Mouse (Mus musculus) c-Kit-positive CD71-positive TER-119-positive erythroid progenitor cells, embryonic 14.5 days (primary cell): Measurements from ENCODE around the gene Actr6.
"Not testable (repeated sequence)": the region's sequence is repeated elsewhere in the genome, so short reads cannot be mapped to it uniquely, and the experiment has no call there.

Experiments
- DNase-seq: peaks from one replicate; pipeline ENCODE4 v3.0.0-alpha.2; 2013; ENCODE audit warnings: low spot score

Gene Actr6

DNA sequence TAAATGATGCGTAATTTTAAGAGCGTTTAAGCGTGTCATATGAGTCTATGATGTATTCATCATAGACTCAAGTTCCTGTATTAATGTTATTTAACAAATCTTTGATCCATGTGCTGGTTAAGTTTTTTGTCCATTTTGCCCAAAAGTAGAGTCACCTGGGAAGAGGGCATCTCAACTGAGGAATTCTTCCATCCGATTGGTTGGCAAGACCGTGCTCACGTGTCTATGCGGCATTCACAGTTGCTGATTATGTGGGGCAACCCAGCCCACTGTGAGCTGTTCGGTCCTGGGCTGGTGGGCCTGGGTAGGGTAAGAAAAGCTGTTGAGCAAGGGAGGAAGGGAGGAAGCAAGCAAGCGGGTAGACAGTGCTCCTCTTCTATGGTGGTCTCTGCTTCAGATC lies 6.3 kb upstream of the Actr6 start:
- no peak for DNase-seq

- no peak for DNase-seq
Measured at GRCm38 (mm10) chr10:89737887-89738286, 5.8 kb upstream of the Actr6 start.

DNA sequence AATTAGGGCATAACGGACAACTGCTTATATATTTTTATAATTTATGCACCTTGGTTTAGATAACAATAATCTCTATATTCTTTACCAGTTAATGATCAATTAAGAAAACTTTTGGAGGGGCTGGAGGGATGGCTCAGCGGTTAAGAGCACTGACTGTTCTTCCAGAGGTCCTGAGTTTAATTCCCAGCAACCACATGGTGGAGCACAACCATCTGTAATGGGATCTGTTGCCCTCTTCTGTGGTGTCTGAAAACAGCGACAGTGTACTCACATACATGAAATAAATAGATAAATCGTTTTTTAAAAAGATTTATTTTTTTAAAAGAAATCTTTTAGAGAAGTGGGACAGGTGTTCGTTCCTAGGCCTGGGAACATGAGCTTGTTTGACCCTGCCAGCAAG lies 5.0 kb upstream of the Actr6 start:
- no peak for DNase-seq

DNA sequence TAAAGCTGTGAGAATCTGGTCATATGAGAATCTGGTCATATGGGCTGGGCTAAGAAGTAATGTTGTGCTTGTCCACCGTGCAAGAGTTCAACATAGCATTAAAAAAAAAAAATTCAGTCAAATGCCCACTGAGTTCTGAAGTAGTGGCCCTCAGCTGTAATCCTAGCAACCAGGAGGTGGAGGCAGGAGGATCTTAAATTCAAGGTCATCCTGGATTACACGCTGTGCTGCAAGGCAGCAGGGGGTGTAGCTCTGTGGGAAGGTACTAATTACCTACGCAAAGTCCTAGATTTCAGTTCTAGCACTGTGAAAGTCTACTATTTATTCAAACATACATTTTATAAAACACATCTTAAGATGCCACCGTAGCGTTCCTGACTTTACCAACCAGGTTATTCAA lies 754 bp downstream of the Actr6 start:
- no peak for DNase-seq

DNA sequence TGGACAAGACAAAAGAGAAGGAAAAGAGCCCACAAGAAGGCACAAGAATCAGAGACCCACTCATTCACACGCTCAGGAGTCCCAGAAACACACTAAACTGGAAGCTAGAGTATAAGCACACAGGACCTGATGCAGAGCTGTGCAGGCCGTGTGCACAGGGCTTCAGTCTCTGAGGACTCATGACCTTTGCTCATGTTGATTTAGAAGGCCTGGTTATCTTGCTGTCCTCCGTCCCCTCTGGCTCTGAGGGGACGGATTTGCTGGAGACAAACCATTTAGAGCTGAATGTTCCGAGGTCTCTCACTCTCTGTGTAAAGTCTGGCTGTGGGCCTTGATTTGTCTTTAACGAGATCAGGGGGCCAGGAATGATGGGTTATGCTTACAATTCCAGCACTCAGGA lies 1.7 kb downstream of the Actr6 start:
- no peak for DNase-seq

- DNase-seq, result no peak
Measured at GRCm38 (mm10) chr10:89722247-89723195, 9.6 kb downstream of the Actr6 start.

- DNase-seq, result no peak
Measured at GRCm38 (mm10) chr10:89720796-89721195, 11.3 kb downstream of the Actr6 start.

DNA sequence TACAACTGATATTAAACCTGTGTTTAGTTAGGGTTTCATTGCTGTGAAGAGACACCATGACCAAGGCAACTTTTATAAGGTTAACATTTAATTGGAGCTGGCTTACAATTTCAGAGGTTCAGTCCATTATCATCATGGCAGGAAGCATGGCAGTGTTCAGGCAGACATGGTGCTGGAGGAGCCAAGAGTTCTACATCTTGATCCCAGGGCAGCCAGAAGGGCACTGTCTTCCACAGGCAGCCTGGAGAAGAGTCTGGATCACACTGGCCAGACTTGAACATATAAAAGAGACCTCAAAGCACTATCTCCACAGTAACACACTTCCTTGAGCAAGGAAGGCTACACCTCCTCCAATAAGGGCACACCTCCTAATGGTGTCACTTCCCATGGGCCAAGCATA lies 11.8 kb downstream of the Actr6 start:
- DNase-seq, result no peak

DNA sequence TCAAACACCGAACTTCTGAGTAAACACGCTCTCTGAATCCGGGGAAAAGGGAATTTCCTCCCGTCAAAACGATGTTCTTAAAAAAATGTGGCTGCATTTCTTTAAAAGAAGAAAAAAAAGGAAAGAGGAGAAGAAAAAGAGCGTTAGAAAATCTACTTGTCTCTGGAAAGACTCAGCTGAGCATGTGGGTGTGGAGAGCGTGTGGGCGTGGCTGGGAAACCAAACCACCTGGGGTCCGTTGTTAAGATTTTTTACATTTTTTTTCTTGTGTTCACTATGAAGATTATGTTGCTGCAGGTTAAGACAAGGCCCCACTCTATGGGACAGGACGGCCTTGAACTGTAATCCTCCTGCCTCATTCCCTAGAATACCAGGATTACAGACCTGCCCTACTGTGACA lies 17.2 kb downstream of the Actr6 start:
- no peak for DNase-seq

DNA sequence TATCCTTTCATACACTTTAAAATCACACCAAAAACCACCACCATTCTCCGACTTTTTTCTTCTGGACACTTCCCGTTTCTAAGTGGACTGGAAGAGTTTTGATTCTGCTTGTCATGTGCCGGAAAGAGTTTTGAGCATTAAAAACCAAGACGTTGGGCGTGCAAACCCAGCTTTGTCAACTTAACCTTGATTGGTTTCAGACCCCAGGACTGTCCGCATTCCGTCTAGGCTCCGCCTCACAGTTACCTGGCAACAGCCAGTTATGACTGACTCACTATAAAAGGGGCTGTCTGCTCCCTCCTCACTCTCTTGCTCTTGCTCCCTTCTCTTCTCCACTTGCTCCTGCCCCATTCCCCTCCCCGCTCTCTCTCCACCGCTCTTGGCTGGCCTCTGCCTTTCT lies 23.4 kb downstream of the Actr6 start:
- DNase-seq, result no peak

DNA sequence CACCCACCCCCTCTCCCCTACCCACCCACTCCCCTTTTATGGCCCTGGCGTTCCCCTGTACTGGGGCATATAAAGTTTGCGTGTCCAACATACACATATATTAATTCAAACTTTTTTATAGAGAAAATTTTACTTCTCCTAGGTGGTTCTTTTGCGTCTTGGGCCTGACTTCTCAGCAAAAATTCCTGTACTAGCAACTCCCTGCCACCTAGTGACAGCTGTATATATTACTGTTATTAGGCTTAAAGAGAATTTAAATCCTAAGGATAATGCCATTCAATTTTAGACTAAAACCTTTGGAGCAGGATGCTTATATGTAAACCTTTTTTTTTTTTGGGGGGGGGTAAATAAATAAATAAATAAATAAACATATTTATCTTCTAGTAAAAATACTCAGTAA lies 24.7 kb downstream of the Actr6 start:
- DNase-seq, result no peak

DNA sequence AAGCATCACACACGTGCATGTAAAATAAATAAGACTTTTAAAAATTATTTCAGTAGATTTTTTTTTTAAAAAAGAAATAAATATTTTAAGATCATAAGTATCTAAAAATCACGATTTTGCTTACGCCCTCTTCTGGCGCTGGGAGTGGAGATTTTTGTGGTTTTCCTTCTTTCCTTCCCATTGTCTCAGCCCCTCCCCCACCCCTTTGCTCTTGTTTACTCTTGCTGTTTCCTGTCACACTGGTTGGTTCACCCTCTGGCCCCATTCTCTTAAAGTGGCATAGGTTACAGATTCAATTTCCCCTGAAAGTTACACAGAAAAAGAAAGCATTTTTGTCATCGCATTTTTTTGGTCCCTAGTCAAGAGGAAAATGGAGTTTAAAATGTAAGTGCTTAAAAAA lies 29.1 kb downstream of the Actr6 start:
- no peak for DNase-seq

DNA sequence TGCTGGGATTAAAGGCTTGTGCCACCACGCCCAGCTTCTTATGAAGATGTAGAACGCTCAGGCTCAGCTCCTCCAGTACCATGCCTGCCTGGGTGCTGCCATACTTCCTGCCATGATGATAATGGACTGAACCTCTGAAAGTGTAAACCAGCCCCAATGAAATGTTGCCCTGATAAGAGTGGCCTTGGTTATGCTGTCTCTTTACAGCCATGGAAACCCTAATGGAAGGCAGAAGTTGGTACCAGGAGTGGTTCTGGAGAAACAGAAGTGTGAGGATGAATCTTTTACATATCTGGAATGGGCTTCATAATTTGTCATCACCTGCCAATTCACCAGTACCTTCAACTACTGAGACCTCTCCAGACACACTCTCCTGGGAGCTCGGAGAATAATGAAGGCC lies 34.1 kb downstream of the Actr6 start:
- no peak for DNase-seq

- DNase-seq, result not testable (repeated sequence)
Measured at GRCm38 (mm10) chr10:89696270-89696669, 35.8 kb downstream of the Actr6 start.

DNA sequence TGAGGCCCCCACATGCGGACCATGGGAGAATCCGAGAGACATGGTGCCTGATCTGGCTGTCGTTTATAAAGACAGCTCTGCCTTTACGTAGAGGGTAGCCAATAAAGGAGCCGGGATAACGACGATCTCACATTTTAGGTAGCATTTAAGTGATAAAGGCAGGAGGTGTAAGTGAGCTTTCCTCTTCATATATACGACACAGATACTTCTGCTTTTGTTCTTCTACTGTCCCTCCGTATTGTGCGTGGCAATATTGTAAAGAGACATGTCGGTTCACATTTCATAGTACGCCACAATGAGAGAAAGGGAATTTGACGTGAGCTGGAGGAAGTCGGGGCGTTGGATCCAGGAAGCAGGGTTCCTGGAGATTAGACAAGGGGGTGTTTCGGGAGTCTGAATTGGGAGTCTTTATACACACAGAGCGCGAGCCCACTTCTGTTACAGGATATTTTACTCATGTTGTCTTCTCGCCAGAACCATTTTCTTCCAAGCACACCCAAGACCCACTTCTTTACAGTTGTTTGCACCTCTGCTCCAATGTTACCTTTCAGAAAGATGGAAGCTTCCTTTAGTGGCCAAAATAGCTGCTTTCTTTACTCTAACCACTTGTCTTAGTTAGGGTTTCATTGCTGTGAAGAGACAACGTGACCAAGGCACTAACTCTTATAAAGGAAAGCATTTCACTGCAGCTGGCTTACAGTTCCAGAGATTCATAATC lies 36.7 kb downstream of the Actr6 start:
- no peak for DNase-seq

- no peak for DNase-seq
Measured at GRCm38 (mm10) chr10:89690021-89690420, 42.1 kb downstream of the Actr6 start.

DNA sequence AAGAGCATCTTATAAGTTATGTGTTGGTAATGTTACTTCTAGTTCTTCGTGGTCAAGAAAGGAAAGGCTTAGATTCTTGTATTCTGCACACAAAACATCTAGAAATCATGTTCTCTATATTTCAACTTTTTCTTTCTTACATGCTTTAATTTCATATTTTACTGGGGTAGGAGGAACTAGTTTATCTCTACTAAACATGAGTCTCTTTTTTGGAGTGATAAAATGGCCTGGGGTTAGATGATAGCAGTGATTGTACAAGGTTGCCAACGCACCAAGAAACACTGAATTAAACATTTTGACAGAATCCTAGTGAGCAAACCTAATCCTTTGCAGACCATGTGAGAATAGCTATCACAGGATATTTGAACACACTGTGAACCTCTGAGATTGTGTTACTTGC lies 44.6 kb downstream of the Actr6 start:
- no peak for DNase-seq

DNA sequence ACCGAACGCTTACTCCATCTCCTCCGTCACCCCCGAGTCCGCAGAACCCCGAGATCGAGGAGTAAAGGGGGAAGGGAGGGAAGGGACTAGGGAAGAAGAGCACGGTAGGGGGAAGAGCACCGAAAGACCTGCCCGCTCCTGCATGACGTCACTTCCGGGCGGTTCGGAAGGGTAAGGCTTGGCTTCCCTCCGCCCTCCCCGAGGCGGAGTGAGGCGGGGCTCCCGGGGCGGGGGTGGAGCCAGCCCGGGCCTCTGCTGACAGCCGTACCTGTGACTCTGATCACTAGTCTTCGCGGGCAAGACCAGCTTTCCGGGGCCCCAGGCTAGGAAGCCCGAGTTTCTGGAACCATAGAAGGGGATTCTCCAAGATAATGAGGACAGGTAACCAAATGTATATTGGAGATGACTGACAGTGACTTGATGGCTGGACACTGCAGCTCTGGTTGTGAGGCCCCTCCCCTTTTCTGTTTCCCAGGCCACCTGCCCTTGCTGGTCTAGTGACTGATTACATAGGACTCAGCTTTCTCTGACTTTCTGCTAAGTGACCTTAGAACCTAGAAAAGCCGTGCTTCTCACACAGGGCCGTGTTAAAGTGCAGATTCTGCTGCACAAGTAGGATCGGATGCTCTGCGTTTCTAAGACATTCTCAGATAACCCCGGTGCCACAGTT lies 45.8 kb downstream of the Actr6 start, which contains the start of gene Scyl2:
TSS of gene Scyl2 (minus strand) at position 147 of the 670 bp plus-strand sequence.
- DNase-seq, result peak; percentile 92

DNA sequence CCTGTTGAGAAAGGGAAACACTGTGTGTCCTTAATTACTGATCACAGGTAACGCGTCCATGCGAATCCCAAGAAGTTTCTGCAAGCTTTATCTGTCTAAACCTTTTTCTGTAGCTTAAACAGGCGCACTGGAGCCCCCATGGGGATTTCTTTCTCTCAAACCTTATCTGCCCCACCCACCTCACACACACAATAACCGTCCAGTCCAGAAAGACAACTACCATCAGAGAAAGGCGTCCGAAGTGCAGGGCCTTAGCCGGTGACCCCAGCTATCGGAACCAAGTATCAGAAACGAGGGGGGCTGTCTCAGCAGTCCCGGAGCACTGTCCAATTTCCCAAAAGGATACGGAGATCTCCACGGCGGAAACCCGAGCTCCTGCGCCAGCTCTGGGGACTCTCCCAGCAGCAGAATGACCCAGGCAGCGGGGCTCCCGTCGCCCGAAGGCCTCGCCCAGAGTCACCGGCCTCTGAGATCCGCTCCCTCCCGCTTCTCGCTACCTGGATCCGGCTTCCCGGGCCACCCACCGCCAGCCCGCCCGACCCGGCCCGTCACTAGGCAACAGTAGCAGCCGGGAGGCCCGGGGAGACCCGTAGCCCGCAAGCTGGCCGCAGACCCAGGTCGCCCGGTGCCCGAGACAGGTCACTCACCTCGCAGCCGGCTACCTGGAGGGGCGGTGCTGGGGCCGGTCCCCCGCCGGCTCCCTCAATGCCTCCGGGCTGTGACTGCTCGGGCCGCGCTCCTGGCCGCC lies 46.5 kb downstream of the Actr6 start:
- DNase-seq, result no peak

DNA sequence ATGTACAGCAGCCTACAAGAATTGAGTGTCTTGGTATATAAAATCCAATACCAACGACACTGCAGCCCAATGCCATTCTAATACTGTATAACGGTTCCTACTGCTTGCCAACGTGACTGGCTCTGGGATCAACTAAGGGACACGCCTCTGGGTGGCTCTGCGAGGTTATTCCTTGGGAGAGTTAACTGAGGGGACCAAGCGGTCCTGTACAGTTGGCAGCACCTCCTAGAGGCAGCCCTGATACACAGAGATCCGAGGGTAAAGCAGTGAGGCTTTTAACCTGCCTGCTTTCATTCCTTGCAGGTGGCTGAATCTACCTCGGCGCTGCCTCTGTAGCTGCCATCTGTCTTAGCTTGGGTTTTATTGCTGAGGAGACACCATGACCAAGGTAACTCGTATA lies 49.1 kb downstream of the Actr6 start:
- no peak for DNase-seq

DNA sequence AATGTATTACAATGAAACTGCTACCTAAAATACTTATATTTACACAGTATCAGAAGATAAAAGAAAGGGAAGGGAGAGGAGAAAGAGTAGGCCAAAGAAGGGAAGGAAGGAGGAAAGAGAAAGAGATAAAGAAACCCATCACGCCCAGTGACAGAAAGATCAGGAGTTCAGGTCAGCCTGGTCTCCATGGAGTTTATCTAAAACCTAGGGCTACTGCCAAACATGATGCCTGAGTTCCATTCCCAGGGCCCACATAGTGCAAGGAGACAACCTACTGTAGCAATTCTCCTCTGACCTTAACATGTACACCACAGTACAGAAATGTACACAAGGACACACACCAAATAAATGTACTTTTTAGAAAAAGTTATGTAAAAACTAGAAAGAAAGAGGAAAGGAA lies 49.9 kb downstream of the Actr6 start:
- no peak for DNase-seq

DNA sequence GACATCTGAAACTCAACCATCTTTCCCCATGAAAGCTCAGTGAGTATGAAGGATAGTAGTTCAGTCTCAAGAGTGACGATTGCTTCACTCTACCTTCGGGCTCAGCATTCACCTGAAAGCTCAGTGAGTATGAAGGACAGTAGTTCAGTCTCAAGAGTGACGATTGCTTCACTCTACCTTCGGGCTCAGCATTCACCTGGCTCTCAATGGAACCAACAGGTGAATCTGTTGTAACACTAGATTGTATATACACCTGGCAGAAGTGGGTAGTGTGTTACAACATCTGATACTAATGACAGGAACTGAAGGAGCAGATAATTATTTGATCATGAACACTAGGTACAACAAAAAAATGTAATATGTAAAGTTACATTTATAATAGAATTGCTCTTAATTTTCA lies 50.4 kb downstream of the Actr6 start:
- no peak for DNase-seq
